Mouse (Mus musculus) thymus, adult 2 months (tissue): Measurements from ENCODE around the gene Arl16.

Source experiments
- CTCF ChIP-seq: fragments of 200-500 bp; IDR thresholded peaks from 2 replicates; pipeline ENCODE4 v1.5.1; 2012; ENCODE audit warnings: mild to moderate bottlenecking, control low read depth, low read length, moderate library complexity, borderline replicate concordance; ENCODE audit not compliant: control insufficient read depth, poor library complexity, insufficient read depth; ENCODE audit errors: extremely low read depth
- POLR2A ChIP-seq: fragments of 200-500 bp; IDR thresholded peaks from 2 replicates; pipeline ENCODE4 v1.6.1; 2012; ENCODE audit warnings: mild to moderate bottlenecking, low read length, control low read depth, moderate library complexity; ENCODE audit not compliant: control insufficient read depth, poor library complexity, insufficient read depth; ENCODE audit errors: extremely low read depth

DNA sequence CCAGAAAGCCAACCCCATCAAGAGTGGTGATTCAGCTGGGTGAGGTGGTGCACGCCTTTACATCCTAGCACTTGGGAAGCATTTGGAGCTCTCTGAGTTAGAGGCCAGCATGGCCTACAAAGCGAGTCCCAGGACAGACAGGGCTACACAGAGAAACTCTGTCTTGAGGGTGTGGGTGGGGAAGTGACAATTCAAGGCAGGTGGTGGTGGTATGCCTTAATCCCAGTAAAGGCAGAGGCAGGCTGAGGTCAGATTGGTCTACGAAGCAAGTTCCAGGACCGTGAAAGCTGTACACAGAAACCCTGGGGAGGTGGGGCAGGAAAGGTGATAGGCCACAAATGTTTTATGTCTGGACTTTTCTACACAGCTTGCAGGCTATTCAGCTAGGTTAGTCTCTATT lies 12.4 kb downstream of the Arl16 start:
- TF ChIP-seq CTCF, result no peak
- no peak for TF ChIP-seq POLR2A
